14 mouse cellular contexts compared by ENCODE assay signal in genomic region chr14:75197660-75198059, GRCm38 (mm10). TPM values are rescaled to one million over a fixed set of nuclear protein-coding genes. Genes with fewer than 3 reads are reported as not detected.
DNase-seq lines count a peak whose midpoint lies in the region; ATAC-seq and TF ChIP-seq lines count a peak whose summit lies in the region.
"Had no signal": no experiment of that assay in that cellular context is flagged by ENCODE, and none has a peak within 500 bp of the region (broad histone marks: within the 10 kb centered on the region; RNA-seq: fewer than 3 reads in every experiment).

No protein-coding gene starts in this region.

- no peak overlapping the region for H3K9ac ChIP-seq in MEL (ENCODE audit: control insufficient read depth, low read depth, low read length, poor library complexity, severe bottlenecking)

- H3K79me2 ChIP-seq in MEL (ENCODE audit: control insufficient read depth, insufficient read depth, low read length, poor library complexity), result no peaks in the 10 kb centered on the region

- TF ChIP-seq CTCF in MEL (IDR thresholded peaks at IDR 0.05 in 2 of 3, conservative IDR thresholded peaks at IDR 0.05 in 1 of 3; ENCODE audit: control insufficient read depth in 1 of 3, insufficient read depth in 1 of 3, low read depth in 2 of 3, low read length in 3 of 3, poor library complexity in 1 of 3, severe bottlenecking in 1 of 3), result no peak

- H3K27me3 ChIP-seq in MEL (ENCODE audit: control insufficient read depth in 1 of 2, insufficient read depth in 2 of 2, low read length in 2 of 2), result no peaks in the 10 kb centered on the region

- H3K9me3 ChIP-seq in MEL (replicated peaks; ENCODE audit: insufficient read depth, low read length), result no peaks in the 10 kb centered on the region

- H3K36me3 ChIP-seq in MEL (ENCODE audit: control insufficient read depth in 1 of 2, insufficient read depth in 2 of 2, low read length in 2 of 2), result peaks cover 0 to 11% of the 10 kb centered on the region in 2 experiments; a peak in 3 of 4 replicates

- no peak for ATAC-seq in megakaryocyte, adult 5-6 weeks (ENCODE audit: poor library complexity, severe bottlenecking)

- no peak overlapping the region; the same call in 1 of the 2 replicates for H3K27ac ChIP-seq in MEL (ENCODE audit: control insufficient read depth, low read depth, low read length)
- H3K27ac ChIP-seq: kidney, postnatal 0 days; left cerebral cortex, adult 2 months had no signal

- H3K4me3 ChIP-seq in MEL (ENCODE audit: control insufficient read depth in 1 of 2, insufficient read depth in 1 of 2, low read depth in 2 of 2, low read length in 2 of 2), result no peak overlapping the region
- H3K4me3 ChIP-seq: erythroblast, embryonic 14.5 days; left cerebral cortex, adult 2 months; megakaryocyte, embryonic 14.5 days had no signal

- no peak for TF ChIP-seq POLR2A in MEL (IDR thresholded peaks at IDR 0.05; ENCODE audit: control insufficient read depth in 1 of 2, insufficient read depth in 1 of 2, low read depth in 1 of 2, low read length in 2 of 2, poor library complexity in 1 of 2)

- H3K4me1 ChIP-seq in MEL (ENCODE audit: control insufficient read depth in 1 of 2, insufficient read depth in 2 of 2, low read length in 2 of 2), result peaks cover 6 to 10% of the 10 kb centered on the region in 2 experiments

- peak; percentile 54 for DNase-seq in CD4-positive, CD25-positive, alpha-beta regulatory T cell, adult 2 months (ENCODE audit: low read depth, low spot score)
- DNase-seq in MEL (ENCODE audit: low read depth, low spot score), result peak; percentile 57
- DNase-seq in liver, result peak; percentile 68
- peak; percentile 8 for DNase-seq in retina, embryonic 14.5 days (ENCODE audit: low spot score)
- DNase-seq in kidney, postnatal 25 days, result no peak
- no peak for DNase-seq in kidney, postnatal 36 days

- no peak for TF ChIP-seq RAD21 in MEL (IDR thresholded peaks at IDR 0.05; ENCODE audit: low read depth, low read length)

- TF ChIP-seq EP300 in MEL (IDR thresholded peaks at IDR 0.05; ENCODE audit: low read depth in 1 of 2, low read length in 2 of 2), result peak; percentile 61 to 89

TF ChIP-seq in MEL, 35 proteins besides CTCF, POLR2A, EP300 and RAD21:
- TF ChIP-seq MYB (IDR thresholded peaks at IDR 0.05; ENCODE audit: low read depth, low read length), result peak; percentile 39; the same call in 1 of the 2 replicates
- TF ChIP-seq ELF1 (IDR thresholded peaks at IDR 0.05; ENCODE audit: low read depth, low read length), result no peak
- no peak for TF ChIP-seq E2F4 (IDR thresholded peaks at IDR 0.05; ENCODE audit: borderline replicate concordance, low read depth, low read length)
- peak; percentile 74; the same call in 1 of the 2 replicates for TF ChIP-seq ETS1 (IDR thresholded peaks at IDR 0.05; ENCODE audit: low read depth, low read length)
- TF ChIP-seq TAL1 (IDR thresholded peaks at IDR 0.05; ENCODE audit: low read length), result peak; percentile 41
- TF ChIP-seq USF1 (IDR thresholded peaks at IDR 0.05; ENCODE audit: low read depth, low read length), result peak; percentile 88
- TF ChIP-seq ZC3H11A (IDR thresholded peaks at IDR 0.05; ENCODE audit: low read depth, low read length), result no peak
- TF ChIP-seq POLR2AphosphoS5 (IDR thresholded peaks at IDR 0.05; ENCODE audit: borderline replicate concordance, low read depth, low read length), result no peak
- no peak for TF ChIP-seq CHD2 (IDR thresholded peaks at IDR 0.05; ENCODE audit: low read length)
- TF ChIP-seq MAX (IDR thresholded peaks at IDR 0.05; ENCODE audit: low read length), result peak; percentile 90
- no peak for TF ChIP-seq UBTF (IDR thresholded peaks at IDR 0.05; ENCODE audit: borderline replicate concordance, insufficient read depth, low read depth, low read length)
- no peak for TF ChIP-seq MAZ (IDR thresholded peaks at IDR 0.05; ENCODE audit: low read depth, low read length)
- no peak for TF ChIP-seq ZKSCAN1 (IDR thresholded peaks at IDR 0.05; ENCODE audit: low read depth, low read length)
- TF ChIP-seq KAT2A (conservative IDR thresholded peaks at IDR 0.05; ENCODE audit: low read depth, low read length), result no peak
- TF ChIP-seq GATA1 (IDR thresholded peaks at IDR 0.05; ENCODE audit: low read depth, low read length), result peak; percentile 81
- TF ChIP-seq GABPA (IDR thresholded peaks at IDR 0.05; ENCODE audit: low read depth, low read length), result no peak
- TF ChIP-seq RCOR1 (IDR thresholded peaks at IDR 0.05; ENCODE audit: low read depth, low read length), result peak; percentile 91
- TF ChIP-seq TCF12 (IDR thresholded peaks at IDR 0.05; ENCODE audit: low read depth, low read length), result peak; percentile 88
- peak; percentile 90 for TF ChIP-seq MYC (IDR thresholded peaks at IDR 0.05; ENCODE audit: low read depth, low read length)
- no peak for TF ChIP-seq MAFK (IDR thresholded peaks at IDR 0.05; ENCODE audit: borderline replicate concordance, low read depth, low read length)
- peak; percentile 94 for TF ChIP-seq BHLHE40 (IDR thresholded peaks at IDR 0.05; ENCODE audit: borderline replicate concordance, low read depth, low read length)
- TF ChIP-seq HCFC1 (IDR thresholded peaks at IDR 0.05; ENCODE audit: low read depth, low read length), result no peak
- TF ChIP-seq SMC3 (IDR thresholded peaks at IDR 0.05; ENCODE audit: low read depth, low read length), result no peak; the same call in 1 of the 2 replicates
- TF ChIP-seq USF2 (IDR thresholded peaks at IDR 0.05; ENCODE audit: borderline replicate concordance in 1 of 2, insufficient read depth in 1 of 2, low read depth in 1 of 2, low read length in 2 of 2), result 0 out of 4 replicates have a peak, but pooled peaks of 1 of the 2 experiments have one; percentile 35
- TF ChIP-seq SIN3A (IDR thresholded peaks at IDR 0.05; ENCODE audit: low read length), result peak; percentile 55; the same call in 1 of the 2 replicates
- TF ChIP-seq CHD1 (IDR thresholded peaks at IDR 0.05; ENCODE audit: low read depth, low read length), result no peak
- TF ChIP-seq TBP (IDR thresholded peaks at IDR 0.05; ENCODE audit: low read depth, low read length), result no peak
- no peak for TF ChIP-seq JUND (IDR thresholded peaks at IDR 0.05; ENCODE audit: low read depth, low read length)
- no peak for TF ChIP-seq POLR2AphosphoS2 (IDR thresholded peaks at IDR 0.05; ENCODE audit: low read length)
- TF ChIP-seq NELFE (IDR thresholded peaks at IDR 0.05; ENCODE audit: low read depth, low read length), result no peak
- TF ChIP-seq ZMIZ1 (IDR thresholded peaks at IDR 0.05; ENCODE audit: low read depth, low read length), result no peak
- peak; percentile 81 for TF ChIP-seq MXI1 (IDR thresholded peaks at IDR 0.05; ENCODE audit: low read depth, low read length)
- no peak for TF ChIP-seq MEF2A (IDR thresholded peaks at IDR 0.05; ENCODE audit: extremely low read depth, insufficient replicate concordance, low read depth, low read length, poor library complexity, severe bottlenecking)
- TF ChIP-seq NRF1 (IDR thresholded peaks at IDR 0.05; ENCODE audit: insufficient read depth, low read depth, low read length, poor library complexity, severe bottlenecking), result no peak
- no peak for TF ChIP-seq ZNF384 (IDR thresholded peaks at IDR 0.05; ENCODE audit: low read depth, low read length)

RNA-seq across cellular contexts. Expression of gene Cpb2, which starts 44.4 kb away (rescaled TPM):
- total RNA-seq in MEL (2012; rRNA removed), result not detected in 2 replicates
- not detected for polyA plus RNA-seq in MEL (2012; ENCODE audit: insufficient read depth in 1 of 2, insufficient read length in 2 of 2, low read depth in 1 of 2, low replicate concordance in 2 of 2, missing spikeins in 1 of 2)
- not detected in 2 replicates for total RNA-seq in megakaryocyte, adult 5-6 weeks (2015)
- total RNA-seq in megakaryocyte, adult 5-6 weeks (2017), result not detected in 2 replicates
- total RNA-seq: heart, adult 18-20 months; hematopoietic stem cell, adult 5-6 weeks; left cerebral cortex, adult 2 months had no signal
- polyA plus RNA-seq: cortical plate, adult 2 months; erythroblast, embryonic 14.5 days had no signal

Comparison
In these comparisons a context has a peak if more than half of its experiments do, and no peak if none do; other contexts are left out.
1. DNase-seq: peak in CD4-positive, CD25-positive, alpha-beta regulatory T cell, adult 2 months (single experiment), MEL (single experiment), liver (single experiment) and retina, embryonic 14.5 days (single experiment); none in kidney, postnatal 25 days (0 of 2) and kidney, postnatal 36 days (0 of 2).